Mouse (Mus musculus) cerebellum, adult 2 months (tissue): ENCODE results near the gene Olfr1532-ps1.

Experiments
- CTCF ChIP-seq: fragments of 200-500 bp; IDR thresholded peaks from 2 replicates; pipeline ENCODE4 v1.5.1; 2011; ENCODE audit warnings: low read depth, mild to moderate bottlenecking, control low read depth, low read length, moderate library complexity, borderline replicate concordance; ENCODE audit not compliant: insufficient read depth
- POLR2A ChIP-seq: fragments of 200-500 bp; IDR thresholded peaks from 2 replicates; pipeline ENCODE4 v1.6.1; 2011; ENCODE audit warnings: low read length, control low read depth, borderline replicate concordance; ENCODE audit not compliant: insufficient read depth

GRCm38 (mm10) chr7:106948212-106948611 is 40.4 kb downstream of the Olfr1532-ps1 start, which contains the start of gene Olfr710:
- TF ChIP-seq POLR2A (no peak), CTCF (no peak)
